Mouse (Mus musculus): ENCODE measurements at regions not wholly inside any gene's neighbourhood (a gene's known extent, or its start where the extent isn't known, plus 50 kb on each side); places are given as distances from the start of the nearest gene placed in this dataset.
"Not testable (repeated sequence)": the region's sequence is repeated elsewhere in the genome, so short reads cannot be mapped to it uniquely, and the experiment has no call there.

DNA sequence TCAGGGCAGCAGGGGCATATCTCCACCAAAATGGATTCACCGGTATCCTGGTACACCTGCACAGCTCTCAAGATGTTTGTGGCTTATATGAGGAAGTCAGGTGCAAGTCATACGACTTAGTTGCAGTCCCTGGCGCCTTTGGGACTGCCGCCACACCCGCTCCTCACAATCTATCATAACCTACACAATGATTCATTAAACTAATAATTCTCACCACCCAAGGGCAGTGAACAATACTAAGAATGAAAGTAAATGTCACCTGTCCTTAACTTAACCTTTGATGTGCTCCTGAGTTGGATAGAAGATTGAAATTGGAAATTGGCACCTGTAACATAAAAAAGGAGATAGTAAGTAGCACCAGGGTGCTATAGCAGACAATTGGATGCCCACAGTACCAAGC lies 315.1 kb upstream of the St6gal2 start:
- TF ChIP-seq CTCF (conservative IDR thresholded peaks at IDR 0.05; ENCODE audit: low read length); NANOG (IDR thresholded peaks at IDR 0.05; ENCODE audit: borderline replicate concordance, low read length): not testable (repeated sequence)

All from E14TG2a.4 (cell line).